Mouse (Mus musculus): Measurements from ENCODE around the gene Rgs13.

The Rgs13 gene

GRCm38 (mm10) chr1:144177166-144177565 is at the start of gene Rgs13:
TSS of gene Rgs13 (minus strand) at chr1:144177372.
- DNase-seq (ENCODE audit: low spot score): no peak

GRCm38 (mm10) chr1:144215230-144215629 is 38.1 kb upstream of the Rgs13 start:
- DNase-seq (ENCODE audit: low spot score): no peak

DNA sequence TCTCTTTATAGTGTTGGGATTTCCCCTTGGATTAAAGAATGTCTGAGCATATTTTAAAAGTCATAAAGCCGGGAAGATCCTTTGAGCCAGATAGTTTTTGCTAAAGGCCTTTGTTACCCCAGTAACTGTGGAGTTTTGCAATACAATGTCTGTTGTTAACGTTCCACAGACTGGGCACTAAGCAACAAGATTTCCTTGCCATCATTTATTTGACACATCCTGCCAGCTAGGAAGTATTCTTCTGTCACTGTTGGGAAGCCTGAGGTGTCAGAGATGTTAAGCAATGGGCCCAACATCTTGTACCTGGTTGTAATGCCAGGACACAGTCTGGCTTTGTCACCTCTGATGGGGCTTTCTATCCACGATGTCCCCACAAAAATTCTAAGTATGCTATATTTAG is 33.7 kb upstream of the Rgs13 start:
- no peak for DNase-seq (ENCODE audit: low spot score)

DNA sequence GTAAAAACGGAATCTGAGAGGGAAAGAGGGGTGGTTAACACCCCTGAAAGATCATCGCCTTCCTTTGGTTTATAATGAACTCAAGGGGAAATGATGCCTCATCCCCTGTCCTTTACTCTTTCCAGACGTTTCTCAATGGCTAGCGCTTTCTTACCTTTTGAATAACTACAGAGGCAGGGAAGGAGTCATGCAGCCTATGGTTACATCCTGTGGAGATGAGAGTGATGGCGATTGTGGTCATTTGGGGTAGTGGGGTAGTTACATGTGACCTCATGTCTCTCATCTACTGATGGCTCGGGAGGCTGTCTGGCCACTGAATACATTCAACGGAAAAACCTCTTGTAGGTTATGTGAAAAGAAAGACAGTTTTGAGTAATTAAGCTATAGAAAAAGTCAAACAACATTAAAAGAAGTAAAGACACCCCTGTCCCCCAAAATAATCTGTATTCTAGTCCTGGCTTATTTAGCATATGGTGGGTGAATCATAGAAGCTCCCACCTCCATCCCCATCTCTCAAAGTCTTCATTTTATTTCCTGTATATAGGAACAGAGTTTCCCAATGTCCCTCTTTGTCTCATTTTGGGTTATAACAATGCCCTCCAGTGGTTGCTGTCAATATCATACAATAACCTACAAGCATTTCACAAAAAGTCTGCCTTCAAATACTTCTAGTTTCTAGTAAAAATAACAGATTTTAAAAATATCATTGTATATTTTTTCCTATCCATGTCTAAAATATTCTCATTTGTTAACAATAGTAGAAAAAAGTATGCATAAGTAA is 29.3 kb upstream of the Rgs13 start:
- DNase-seq (ENCODE audit: low spot score): no peak

DNA sequence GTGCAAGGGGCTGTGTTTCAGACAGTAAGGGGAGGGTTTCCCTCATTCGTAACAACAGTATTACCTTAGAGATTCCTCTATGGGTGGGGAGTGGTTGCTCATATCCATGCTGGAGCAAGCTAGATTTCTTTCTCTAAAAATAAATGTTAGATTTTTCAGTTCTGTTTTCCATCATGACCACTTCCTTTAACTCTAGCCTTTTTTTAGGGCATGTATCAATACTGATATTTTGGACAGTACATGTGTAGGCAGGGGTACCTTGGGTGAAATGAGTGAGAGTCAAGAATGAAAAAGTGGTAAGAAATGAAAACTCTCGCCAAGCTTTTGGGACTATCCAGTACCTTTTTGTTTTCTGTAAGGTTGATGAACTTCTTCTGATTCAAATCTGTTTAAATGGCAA is 27.6 kb upstream of the Rgs13 start:
- no peak for DNase-seq (ENCODE audit: low spot score)

GRCm38 (mm10) chr1:144202939-144203338 is 25.8 kb upstream of the Rgs13 start:
- no peak for DNase-seq (ENCODE audit: low spot score)

DNA sequence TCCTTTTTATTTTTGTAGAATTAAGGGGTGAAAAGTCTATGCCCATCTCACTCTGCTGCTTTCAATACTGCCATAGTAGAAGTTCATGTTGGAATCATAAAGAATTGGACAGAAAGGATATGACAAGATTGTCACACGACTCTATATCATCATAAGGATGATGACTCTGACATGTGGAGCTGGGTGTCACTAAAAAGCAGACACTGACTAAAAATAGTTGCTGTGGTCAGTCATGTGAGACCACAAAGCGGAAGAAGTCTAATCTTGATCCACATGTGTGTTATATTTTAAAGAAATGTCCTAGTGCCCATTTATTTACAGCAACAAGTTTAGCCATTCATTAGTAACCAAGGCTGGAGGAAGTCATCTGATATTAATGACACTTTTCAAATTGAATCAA is 23.3 kb upstream of the Rgs13 start:
- DNase-seq (ENCODE audit: low spot score): no peak

- no peak for DNase-seq (ENCODE audit: low spot score)
These were observed 22.4 kb upstream of the Rgs13 start for GRCm38 (mm10) chr1:144199538-144199937.

- peak; percentile 31 for DNase-seq (ENCODE audit: low spot score)
These were observed 20.5 kb upstream of the Rgs13 start for GRCm38 (mm10) chr1:144197684-144198083.

- DNase-seq (ENCODE audit: low spot score): no peak
These were observed 9.7 kb upstream of the Rgs13 start for GRCm38 (mm10) chr1:144186655-144187396.

DNA sequence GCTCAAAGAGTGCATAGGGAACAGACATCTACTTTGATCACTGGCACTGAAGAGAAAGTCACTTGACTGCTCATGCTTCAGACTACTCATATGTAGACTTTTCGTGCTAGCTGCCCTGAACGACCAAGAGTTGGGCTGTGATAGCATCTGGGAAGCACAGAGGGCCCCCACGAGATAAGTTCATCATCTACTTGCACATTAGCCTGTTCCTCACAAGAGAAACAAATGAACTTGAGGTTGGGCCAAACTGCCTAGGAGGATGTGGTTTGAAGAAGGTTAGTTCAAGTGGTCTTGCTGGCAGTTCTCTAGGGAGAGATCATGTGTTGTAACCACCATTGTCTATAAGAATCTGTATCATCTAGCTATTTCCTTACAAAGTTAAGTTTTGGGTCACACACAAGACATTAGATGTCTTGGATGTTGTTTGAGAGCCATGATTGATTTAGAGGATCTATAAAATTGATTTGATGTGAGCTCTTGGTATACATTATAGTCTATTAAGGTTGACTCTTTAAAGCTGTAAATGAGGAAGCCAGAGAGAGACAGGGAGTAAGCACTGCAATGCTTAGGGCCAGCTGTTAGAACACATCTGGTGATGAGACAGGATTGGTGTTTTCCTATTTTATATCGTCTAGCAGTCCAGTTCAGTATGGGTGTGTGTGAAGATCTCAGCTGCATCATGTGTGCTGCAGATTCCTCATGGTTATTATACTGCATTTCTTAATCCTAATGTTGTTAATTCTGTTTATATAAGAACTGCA is 8.0 kb upstream of the Rgs13 start:
- DNase-seq (ENCODE audit: low spot score): no peak

GRCm38 (mm10) chr1:144183622-144184021 is 6.5 kb upstream of the Rgs13 start:
- no peak for DNase-seq (ENCODE audit: low spot score)

- DNase-seq (ENCODE audit: low spot score): no peak
These were observed 2.4 kb upstream of the Rgs13 start for GRCm38 (mm10) chr1:144179559-144179958.

DNA sequence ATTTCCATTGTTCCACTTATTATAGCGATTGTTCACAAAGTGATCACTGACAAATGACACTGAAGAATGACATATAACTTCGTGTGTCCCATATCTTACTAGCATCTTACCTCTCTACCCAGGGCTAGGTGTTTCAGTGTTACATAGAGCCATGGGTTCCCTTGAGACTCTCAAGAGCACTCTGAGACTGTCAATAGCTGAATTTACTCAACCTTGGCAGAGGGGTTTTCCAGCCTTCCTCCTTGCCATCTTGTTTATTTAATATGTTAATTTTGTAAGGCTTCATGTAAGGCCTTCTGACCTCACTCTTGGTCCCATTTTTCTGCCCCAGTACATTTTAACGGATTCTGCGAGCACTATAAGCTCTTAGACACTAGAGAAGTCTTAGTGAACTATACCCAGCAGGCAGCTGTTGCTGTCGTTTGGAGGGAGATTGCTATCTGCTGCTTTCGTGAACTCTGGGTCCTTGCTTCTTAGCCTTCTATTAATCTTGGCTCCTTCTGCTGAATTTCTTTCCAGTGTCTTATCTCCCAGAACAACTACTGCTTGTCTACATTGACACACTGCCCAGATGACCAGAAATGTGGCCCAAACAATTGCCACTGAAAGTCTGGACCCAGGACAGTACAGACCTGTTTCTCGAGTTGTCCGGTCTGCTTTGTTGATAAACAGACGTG is 1.2 kb upstream of the Rgs13 start:
- no peak for DNase-seq (ENCODE audit: low spot score)

DNA sequence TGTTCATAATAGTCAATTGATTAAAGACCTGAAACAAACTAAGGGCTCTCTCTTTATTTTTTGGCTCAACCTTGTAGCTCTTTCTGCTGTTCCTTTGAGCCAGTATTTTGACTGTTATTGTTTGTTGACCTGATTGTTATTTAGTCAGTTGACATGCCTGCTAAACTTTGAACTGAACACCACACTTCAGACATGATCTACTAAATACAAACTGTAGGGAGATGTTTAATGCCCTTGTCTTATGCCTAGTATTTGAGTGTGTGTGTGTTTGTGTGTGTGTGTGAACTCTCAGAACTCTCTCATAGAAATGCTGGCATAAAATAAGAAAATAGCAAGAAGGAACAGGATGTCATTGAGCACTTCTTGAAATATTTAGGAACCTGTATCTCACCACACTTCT is 448 bp upstream of the Rgs13 start:
- no peak for DNase-seq (ENCODE audit: low spot score)

DNA sequence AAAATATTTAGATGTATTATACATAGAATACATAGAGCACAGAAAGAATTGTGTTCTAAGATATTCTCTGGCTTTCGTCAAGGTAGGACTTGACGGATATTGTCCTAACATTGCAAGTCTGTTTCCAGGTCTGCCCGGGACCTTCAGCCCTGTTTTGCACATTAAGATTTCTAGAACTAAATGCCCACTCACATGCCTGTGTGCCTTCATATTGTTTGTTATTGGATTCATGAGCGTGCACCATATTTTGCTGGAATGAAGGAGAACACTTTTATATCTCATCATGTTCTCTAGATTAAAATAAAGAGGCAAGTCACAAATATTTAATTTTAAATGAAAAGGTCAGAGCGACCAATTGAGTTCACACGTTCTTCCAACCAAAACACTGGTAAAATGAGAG is 2.4 kb downstream of the Rgs13 start:
- no peak for DNase-seq (ENCODE audit: low spot score)

DNA sequence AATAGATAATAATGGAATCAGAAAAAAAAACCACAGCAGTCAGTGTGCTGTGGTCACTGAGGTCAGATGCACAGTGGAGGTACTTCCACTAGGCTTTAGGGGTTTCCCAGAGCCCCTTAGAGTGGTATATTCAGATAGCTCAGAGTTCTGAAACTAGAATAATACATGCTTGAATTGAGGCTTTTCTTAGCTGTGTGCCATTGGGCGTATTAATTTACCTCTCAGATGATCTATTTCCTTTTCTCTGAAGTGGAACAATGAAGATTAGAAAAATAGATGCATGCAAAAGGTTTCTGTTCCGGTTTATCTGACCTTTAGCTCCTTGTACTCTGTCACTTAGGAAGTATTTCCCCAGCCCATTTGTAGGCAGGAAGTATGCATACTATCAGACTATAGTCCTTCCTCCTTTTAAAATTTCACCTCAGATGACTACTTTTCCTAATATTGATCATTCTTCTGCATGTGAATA is 3.6 kb downstream of the Rgs13 start:
- no peak for DNase-seq (ENCODE audit: low spot score)

DNA sequence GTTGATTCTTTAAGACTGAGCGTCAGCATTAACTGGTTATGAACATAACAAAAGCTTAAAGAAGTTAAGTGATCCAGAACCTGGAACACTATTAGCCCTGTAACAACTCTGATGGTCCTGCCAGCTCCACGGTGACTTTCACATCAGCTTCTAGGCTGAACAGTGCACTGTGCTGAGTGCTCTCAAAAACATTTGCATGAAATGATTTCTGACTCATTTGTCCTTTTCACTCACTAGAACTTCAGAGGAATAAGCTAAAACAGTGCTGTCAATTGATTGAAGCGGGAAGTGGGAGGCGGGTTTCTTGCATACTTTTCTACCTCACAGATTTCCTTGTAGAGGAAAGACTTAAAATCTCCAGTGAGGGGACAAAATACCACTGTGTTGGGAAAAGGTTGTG is 8.3 kb downstream of the Rgs13 start:
- DNase-seq (ENCODE audit: low spot score): no peak

GRCm38 (mm10) chr1:144167761-144168160 is 9.4 kb downstream of the Rgs13 start:
- DNase-seq (ENCODE audit: low spot score): no peak

- DNase-seq (ENCODE audit: low spot score): no peak
These were observed 10.3 kb downstream of the Rgs13 start for GRCm38 (mm10) chr1:144166897-144167296.

DNA sequence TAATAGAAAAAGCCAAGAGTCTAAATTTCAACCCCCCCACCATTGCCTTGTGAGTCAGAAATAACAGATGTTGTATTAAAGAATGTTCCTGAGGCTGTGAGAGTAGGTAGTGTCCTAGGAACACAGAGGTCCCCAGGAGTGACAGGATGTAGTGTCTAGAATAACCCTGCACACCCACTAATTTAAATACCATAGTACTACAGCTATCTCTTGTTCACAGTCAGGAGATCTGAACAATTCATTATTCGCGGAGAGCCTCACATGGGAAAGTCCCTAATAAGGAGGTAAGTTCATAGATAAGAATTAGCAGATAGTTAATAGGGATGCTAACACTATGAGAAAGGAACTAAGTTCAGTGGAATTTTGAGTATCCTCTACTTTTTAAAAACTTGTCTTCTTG is 10.9 kb downstream of the Rgs13 start:
- DNase-seq (ENCODE audit: low spot score): no peak

DNA sequence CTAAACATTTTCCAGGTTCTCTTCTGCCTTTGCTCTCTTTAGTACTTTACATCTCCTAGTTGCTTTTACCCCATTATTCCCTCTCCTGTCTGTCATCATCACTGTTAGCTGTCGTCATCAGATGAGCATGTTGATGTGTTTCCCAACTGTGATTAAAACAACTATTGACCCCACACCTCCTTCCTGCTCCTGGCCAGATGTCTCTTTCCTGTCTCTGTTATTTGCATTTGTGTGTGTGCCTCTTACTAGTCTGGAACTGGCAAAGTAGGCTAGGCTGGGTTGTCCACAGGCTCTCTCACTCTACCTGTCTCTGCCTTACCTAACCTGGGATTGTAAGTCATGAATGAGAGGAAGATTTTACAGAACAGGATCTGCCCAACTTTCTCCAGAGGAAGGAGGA is 24.6 kb downstream of the Rgs13 start:
- no peak for DNase-seq (ENCODE audit: low spot score)

Measured in left cerebral cortex, adult 11 months (tissue).